Mouse (Mus musculus): ENCODE measurements at regions not wholly inside any gene's neighbourhood (a gene's known extent, or its start where the extent isn't known, plus 50 kb on each side); places are given as distances from the start of the nearest gene placed in this dataset.
"Not testable (repeated sequence)": the region's sequence is repeated elsewhere in the genome, so short reads cannot be mapped to it uniquely, and the experiment has no call there.

DNA sequence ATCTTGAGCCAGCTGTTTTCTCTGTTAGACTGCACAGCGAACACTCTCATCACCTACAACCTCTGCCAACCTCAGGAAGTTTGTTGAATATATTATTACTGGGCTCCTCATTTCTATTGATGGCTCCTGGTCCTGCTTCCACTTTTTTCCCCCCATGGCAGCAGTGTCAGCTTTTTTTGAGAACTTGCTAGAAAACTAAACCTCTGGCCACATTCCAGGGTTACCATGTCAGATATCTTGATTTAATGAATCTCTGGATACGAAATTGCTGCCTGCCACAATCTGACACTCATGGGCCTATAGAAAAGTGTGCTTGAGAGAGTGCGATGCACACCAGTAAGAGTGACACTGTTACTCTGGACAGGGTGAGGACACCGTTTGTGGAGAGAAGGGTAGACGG, 170.6 kb upstream of the Slc25a13 start:
- DNase-seq = peak; percentile 14
- no peaks in the 10 kb centered on the region for H3K36me3 ChIP-seq (ENCODE audit: insufficient read depth)
- H3K4me2 ChIP-seq = no peak overlapping the region
- H3K9me3 ChIP-seq (ENCODE audit: low read depth, low read length) = no peaks in the 10 kb centered on the region
- no peak overlapping the region for H3K4me3 ChIP-seq (ENCODE audit: low read depth, low read length)
- no peak overlapping the region for H3K9ac ChIP-seq
- ATAC-seq (ENCODE audit: insufficient read depth) = no peak
- H3K27me3 ChIP-seq (ENCODE audit: insufficient read depth, low read length) = no peaks in the 10 kb centered on the region
- H3K4me1 ChIP-seq (ENCODE audit: insufficient read depth) = no peaks in the 10 kb centered on the region
- no peak overlapping the region for H3K27ac ChIP-seq (ENCODE audit: low read depth)
- TF ChIP-seq CTCF (IDR thresholded peaks at IDR 0.05; ENCODE audit: low read depth) = no peak
- WGBS = 70% methylated on average over 5 of the region's 5 CpGs

- no peaks in the 10 kb centered on the region for H3K9me3 ChIP-seq (ENCODE audit: low read depth, low read length)
- no peak for DNase-seq
- H3K4me2 ChIP-seq = no peak overlapping the region
- WGBS = 72% methylated on average over 7 of the region's 7 CpGs
- H3K36me3 ChIP-seq (ENCODE audit: insufficient read depth) = no peaks in the 10 kb centered on the region
- no peak for TF ChIP-seq CTCF (IDR thresholded peaks at IDR 0.05; ENCODE audit: low read depth)
- no peak overlapping the region for H3K9ac ChIP-seq
- no peaks in the 10 kb centered on the region for H3K4me1 ChIP-seq (ENCODE audit: insufficient read depth)
- H3K27me3 ChIP-seq (ENCODE audit: insufficient read depth, low read length) = no peaks in the 10 kb centered on the region
- no peak overlapping the region for H3K27ac ChIP-seq (ENCODE audit: low read depth)
- no peak for ATAC-seq (ENCODE audit: insufficient read depth)
- no peak overlapping the region for H3K4me3 ChIP-seq (ENCODE audit: low read depth, low read length)
Measured at GRCm38 (mm10) chr6:6384971-6385370, 168.0 kb upstream of the Slc25a13 start.

DNA sequence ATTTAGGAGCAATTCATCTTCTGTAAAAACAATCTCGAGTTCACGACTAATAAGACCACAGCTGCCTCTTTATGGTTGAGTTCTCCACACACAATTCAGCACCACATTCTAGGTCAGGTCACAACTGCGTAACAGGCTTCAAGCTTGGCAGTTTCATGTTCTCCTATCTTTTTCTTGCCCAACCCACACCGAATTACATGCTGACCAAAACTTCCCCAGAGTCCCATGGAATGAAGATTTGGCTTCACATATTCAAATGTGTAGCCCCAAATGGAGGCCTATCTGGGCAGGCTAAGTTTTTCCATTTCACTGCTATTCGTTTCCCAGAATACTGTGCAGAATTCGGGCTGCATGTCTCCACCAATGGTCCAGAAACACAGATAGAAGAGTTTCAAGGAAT, 167.5 kb upstream of the Slc25a13 start:
- H3K27ac ChIP-seq (ENCODE audit: low read depth) = no peak overlapping the region
- DNase-seq (no peak), ATAC-seq (ENCODE audit: insufficient read depth) (no peak)
- H3K9ac ChIP-seq = no peak overlapping the region
- H3K36me3 ChIP-seq (ENCODE audit: insufficient read depth) = no peaks in the 10 kb centered on the region
- no peaks in the 10 kb centered on the region for H3K4me1 ChIP-seq (ENCODE audit: insufficient read depth)
- no peak for TF ChIP-seq CTCF (IDR thresholded peaks at IDR 0.05; ENCODE audit: low read depth)
- 68% methylated on average over 6 of the region's 6 CpGs for WGBS
- H3K4me2 ChIP-seq = no peak overlapping the region
- no peak overlapping the region for H3K4me3 ChIP-seq (ENCODE audit: low read depth, low read length)
- H3K9me3 ChIP-seq (ENCODE audit: low read depth, low read length) = no peaks in the 10 kb centered on the region
- no peaks in the 10 kb centered on the region for H3K27me3 ChIP-seq (ENCODE audit: insufficient read depth, low read length)

DNA sequence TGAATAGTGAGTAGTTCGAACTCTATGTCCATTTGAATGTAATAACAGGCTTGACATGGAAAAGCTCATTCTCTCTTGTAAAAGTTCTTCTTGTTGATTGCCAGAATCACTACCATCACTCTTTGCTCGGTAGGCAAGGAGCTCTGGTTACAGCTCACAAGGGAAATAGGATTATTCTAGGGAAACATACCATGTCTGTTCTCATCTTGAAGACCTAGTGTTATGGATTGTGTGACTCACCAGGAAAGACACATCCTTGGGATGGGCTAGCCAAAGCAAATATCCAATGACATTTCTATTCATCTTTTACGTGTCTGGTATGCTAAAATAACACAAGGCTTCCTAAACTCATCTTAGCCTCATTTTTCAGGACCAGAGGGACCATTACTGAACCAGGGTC, 155.4 kb upstream of the Slc25a13 start:
- ATAC-seq (ENCODE audit: insufficient read depth) (no peak), DNase-seq (no peak)
- no peaks in the 10 kb centered on the region for H3K36me3 ChIP-seq (ENCODE audit: insufficient read depth)
- no peak overlapping the region for H3K4me3 ChIP-seq (ENCODE audit: low read depth, low read length)
- TF ChIP-seq CTCF (IDR thresholded peaks at IDR 0.05; ENCODE audit: low read depth) = no peak
- no peaks in the 10 kb centered on the region for H3K9me3 ChIP-seq (ENCODE audit: low read depth, low read length)
- H3K27me3 ChIP-seq (ENCODE audit: insufficient read depth, low read length) = no peaks in the 10 kb centered on the region
- H3K9ac ChIP-seq = no peak overlapping the region
- 72% methylated on average over 3 of the region's 3 CpGs for WGBS
- no peaks in the 10 kb centered on the region for H3K4me1 ChIP-seq (ENCODE audit: insufficient read depth)
- no peak overlapping the region for H3K27ac ChIP-seq (ENCODE audit: low read depth)
- H3K4me2 ChIP-seq = no peak overlapping the region

GRCm38 (mm10) chr6:6371444-6372093, 154.6 kb upstream of the Slc25a13 start:
- H3K9ac ChIP-seq = no peak overlapping the region
- no peaks in the 10 kb centered on the region for H3K36me3 ChIP-seq (ENCODE audit: insufficient read depth)
- no peaks in the 10 kb centered on the region for H3K27me3 ChIP-seq (ENCODE audit: insufficient read depth, low read length)
- no peaks in the 10 kb centered on the region for H3K9me3 ChIP-seq (ENCODE audit: low read depth, low read length)
- 37% methylated on average over 5 of the region's 5 CpGs for WGBS
- H3K4me2 ChIP-seq = no peak overlapping the region
- DNase-seq = peak; percentile 82
- no peaks in the 10 kb centered on the region for H3K4me1 ChIP-seq (ENCODE audit: insufficient read depth)
- H3K27ac ChIP-seq (ENCODE audit: low read depth) = no peak overlapping the region
- no peak for TF ChIP-seq CTCF (IDR thresholded peaks at IDR 0.05; ENCODE audit: low read depth)
- ATAC-seq (ENCODE audit: insufficient read depth) = peak; percentile 98
- no peak overlapping the region for H3K4me3 ChIP-seq (ENCODE audit: low read depth, low read length)

DNA sequence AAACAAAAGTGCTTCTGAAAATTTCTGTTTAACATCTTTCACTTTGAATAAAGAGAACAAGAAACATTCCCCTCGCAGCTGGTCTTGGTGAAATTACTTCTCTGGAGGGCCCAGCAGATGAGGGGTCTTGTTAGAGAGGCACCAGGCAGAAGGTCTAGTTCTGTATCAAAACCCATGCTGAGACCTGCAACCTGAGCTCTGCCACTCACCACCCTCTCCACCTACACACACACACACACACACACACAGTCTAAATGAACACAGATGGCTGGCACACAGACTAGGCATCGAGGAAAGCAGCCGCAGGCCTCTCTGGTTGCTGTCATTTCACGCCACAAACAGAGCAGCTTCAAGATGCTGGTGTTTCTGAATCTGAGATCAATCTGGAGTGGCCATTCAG, 147.1 kb upstream of the Slc25a13 start:
- ATAC-seq (ENCODE audit: insufficient read depth) = no peak
- no peaks in the 10 kb centered on the region for H3K4me1 ChIP-seq (ENCODE audit: insufficient read depth)
- H3K4me3 ChIP-seq (ENCODE audit: low read depth, low read length) = no peak overlapping the region
- no peaks in the 10 kb centered on the region for H3K27me3 ChIP-seq (ENCODE audit: insufficient read depth, low read length)
- no peak overlapping the region for H3K27ac ChIP-seq (ENCODE audit: low read depth)
- no peaks in the 10 kb centered on the region for H3K9me3 ChIP-seq (ENCODE audit: low read depth, low read length)
- no peak for DNase-seq
- H3K36me3 ChIP-seq (ENCODE audit: insufficient read depth) = no peaks in the 10 kb centered on the region
- no peak overlapping the region for H3K9ac ChIP-seq
- 58% methylated on average over 4 of the region's 4 CpGs for whole genome bisulfite sequencing
- no peak overlapping the region for H3K4me2 ChIP-seq
- TF ChIP-seq CTCF (IDR thresholded peaks at IDR 0.05; ENCODE audit: low read depth) = no peak

GRCm38 (mm10) chr6:6362678-6363354, 145.8 kb upstream of the Slc25a13 start:
- H3K9me3 ChIP-seq (ENCODE audit: low read depth, low read length) = no peaks in the 10 kb centered on the region

DNA sequence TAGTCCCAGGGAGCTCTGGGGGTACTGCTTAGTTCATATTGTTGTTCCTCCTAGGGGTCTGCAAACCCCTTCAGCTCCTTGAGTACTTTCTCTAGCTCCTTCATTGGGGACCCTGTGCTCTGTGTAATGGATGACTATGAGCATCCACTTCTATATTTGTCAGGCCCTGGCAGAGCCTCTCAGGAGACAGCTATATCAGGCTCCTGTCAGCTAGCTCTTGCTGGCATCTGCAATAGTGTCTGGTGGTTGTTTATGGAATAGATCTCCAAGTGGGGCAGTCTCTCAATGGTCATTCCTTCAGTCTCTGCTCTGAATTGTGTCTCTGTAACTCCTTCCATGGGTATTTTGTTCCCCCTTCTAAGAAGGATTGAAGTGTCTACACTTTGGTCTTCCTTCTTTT, 144.2 kb upstream of the Slc25a13 start:
- H3K9me3 ChIP-seq (ENCODE audit: low read depth, low read length); H3K4me3 ChIP-seq (ENCODE audit: low read depth, low read length); H3K4me1 ChIP-seq (ENCODE audit: insufficient read depth); ATAC-seq (ENCODE audit: insufficient read depth); DNase-seq; H3K27ac ChIP-seq (ENCODE audit: low read depth); H3K27me3 ChIP-seq (ENCODE audit: insufficient read depth, low read length); H3K9ac ChIP-seq; H3K36me3 ChIP-seq (ENCODE audit: insufficient read depth); H3K4me2 ChIP-seq: not testable (repeated sequence)

More at GRCm38 (mm10) chr6:6362678-6363354, 145.8 kb upstream of the Slc25a13 start:
- Histone ChIP-seq H3K9ac (no peak overlapping the region), H3K4me2 (no peak overlapping the region), H3K36me3 (ENCODE audit: insufficient read depth) (no peaks in the 10 kb centered on the region), H3K27ac (ENCODE audit: low read depth) (peak overlapping the region; percentile 50; the same call in 1 of the 2 replicates), H3K4me1 (ENCODE audit: insufficient read depth) (no peaks in the 10 kb centered on the region), H3K27me3 (ENCODE audit: insufficient read depth, low read length) (no peaks in the 10 kb centered on the region), H3K4me3 (ENCODE audit: low read depth, low read length) (no peak overlapping the region)
- TF ChIP-seq CTCF (IDR thresholded peaks at IDR 0.05; ENCODE audit: low read depth) = no peak
- ATAC-seq (ENCODE audit: insufficient read depth) (peak; percentile 77; the same call in 1 of the 2 replicates), DNase-seq (peak; percentile 19)
- WGBS = 54% methylated on average over 4 of the region's 4 CpGs
